Mouse (Mus musculus): Measurements from ENCODE around the gene Zfp184.

The Zfp184 gene

GRCm38 (mm10) chr13:21920681-21921233, 24.1 kb upstream of the Zfp184 start:
- no peak for DNase-seq (ENCODE audit: low read depth, low spot score)

DNA sequence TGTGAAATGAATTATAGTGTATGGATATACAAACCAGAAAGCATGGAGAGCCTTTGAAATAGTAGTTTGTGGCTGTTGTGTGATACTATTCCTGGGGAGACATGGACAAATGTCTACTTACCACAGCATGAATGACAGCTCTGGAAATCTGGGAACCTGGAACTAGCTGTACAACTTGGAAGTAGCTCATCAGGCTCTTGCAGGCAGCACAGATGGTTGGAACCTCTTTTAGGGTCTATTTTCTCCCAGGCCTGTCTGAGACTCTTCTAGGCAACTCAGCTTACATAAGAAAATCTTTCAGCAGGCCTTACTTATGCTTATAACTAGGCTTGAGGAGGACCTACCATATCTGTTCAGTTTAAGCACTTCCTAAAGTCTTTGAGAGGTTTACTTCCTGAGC, 21.5 kb upstream of the Zfp184 start:
- no peak for DNase-seq (ENCODE audit: low read depth, low spot score)

- DNase-seq (ENCODE audit: low read depth, low spot score): no peak
Measured at GRCm38 (mm10) chr13:21924734-21925335, 20.1 kb upstream of the Zfp184 start.

DNA sequence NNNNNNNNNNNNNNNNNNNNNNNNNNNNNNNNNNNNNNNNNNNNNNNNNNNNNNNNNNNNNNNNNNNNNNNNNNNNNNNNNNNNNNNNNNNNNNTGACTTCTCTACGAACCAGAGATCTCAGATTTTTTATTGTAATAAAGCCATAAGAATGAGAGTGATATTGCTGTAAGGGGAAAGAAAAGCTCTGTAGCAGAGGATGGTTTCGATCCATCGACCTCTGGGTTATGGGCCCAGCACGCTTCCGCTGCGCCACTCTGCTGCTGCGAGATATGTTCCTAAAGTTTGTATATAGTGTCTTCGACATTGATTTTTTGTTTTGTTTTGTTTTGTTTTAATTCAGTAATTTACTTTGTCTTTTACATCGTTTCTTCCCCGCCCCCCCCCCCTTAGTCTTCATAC, 13.9 kb upstream of the Zfp184 start:
- DNase-seq (ENCODE audit: low read depth, low spot score): no peak

- DNase-seq (ENCODE audit: low read depth, low spot score): no peak
Measured at GRCm38 (mm10) chr13:21931740-21932139, 13.2 kb upstream of the Zfp184 start.

GRCm38 (mm10) chr13:21933626-21934548, 11.0 kb upstream of the Zfp184 start:
- no peak for DNase-seq (ENCODE audit: low read depth, low spot score)

GRCm38 (mm10) chr13:21934982-21935791, 9.7 kb upstream of the Zfp184 start:
- peak; percentile 71 for DNase-seq (ENCODE audit: low read depth, low spot score)

DNA sequence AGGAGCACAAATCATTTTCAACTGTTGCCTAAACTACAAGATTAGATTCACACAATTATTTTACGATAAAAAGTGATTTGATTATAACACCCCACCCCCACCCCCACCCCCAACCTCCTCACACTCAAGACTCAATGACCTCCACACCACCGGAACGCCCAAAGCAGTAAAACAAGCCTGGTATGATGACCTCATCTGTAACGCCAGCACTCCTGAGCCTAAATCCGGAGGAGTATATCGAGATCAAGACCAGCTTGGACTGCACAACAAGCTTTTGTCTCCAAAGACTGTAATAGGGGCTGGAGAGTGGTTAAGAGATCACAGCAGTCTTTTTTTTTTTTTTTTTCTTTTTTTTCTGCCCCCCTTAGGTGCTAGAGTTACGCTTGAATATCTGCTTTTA, 9.1 kb upstream of the Zfp184 start:
- DNase-seq (ENCODE audit: low read depth, low spot score): no peak

DNA sequence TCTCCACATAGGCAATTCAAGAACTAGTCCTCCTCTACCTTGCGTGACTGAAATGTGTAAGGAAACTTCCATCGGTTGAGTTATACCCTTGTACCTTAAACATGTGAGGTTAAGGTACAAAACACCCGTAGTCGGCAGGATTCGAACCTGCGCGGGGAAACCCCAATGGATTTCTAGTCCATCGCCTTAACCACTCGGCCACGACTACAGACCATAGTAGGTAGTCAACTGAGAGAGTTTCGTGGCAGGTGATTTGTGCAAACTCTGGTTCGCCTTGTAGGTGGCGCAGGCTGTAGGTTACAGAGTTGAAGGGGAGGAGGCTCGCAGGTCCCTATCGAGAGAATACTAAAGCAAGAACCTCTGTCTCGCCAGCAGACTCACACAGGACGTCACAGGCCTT, 7.9 kb upstream of the Zfp184 start:
- DNase-seq (ENCODE audit: low read depth, low spot score): peak; percentile 75

DNA sequence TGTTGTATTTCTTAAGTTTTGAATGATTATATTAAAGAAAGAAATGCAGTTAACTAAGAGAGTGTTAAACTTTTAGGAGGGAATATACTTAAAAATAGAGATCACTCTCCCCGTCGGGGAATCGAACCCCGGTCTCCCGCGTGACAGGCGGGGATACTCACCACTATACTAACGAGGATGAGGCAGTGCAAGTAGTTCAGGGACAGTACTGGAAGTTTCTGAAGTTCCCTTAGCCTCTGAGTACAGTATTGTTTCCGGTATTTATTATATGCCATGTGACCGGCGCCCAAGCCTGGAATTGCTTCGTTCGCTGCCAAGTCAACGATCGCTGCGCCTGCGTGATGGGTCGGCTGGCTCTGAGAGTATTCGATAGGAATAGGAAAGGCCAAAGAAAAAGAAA, 4.7 kb upstream of the Zfp184 start:
- DNase-seq (ENCODE audit: low read depth, low spot score): peak; percentile 91

- peak; percentile 77 for DNase-seq (ENCODE audit: low read depth, low spot score)
Measured at GRCm38 (mm10) chr13:21940811-21941321, 4.0 kb upstream of the Zfp184 start.

DNA sequence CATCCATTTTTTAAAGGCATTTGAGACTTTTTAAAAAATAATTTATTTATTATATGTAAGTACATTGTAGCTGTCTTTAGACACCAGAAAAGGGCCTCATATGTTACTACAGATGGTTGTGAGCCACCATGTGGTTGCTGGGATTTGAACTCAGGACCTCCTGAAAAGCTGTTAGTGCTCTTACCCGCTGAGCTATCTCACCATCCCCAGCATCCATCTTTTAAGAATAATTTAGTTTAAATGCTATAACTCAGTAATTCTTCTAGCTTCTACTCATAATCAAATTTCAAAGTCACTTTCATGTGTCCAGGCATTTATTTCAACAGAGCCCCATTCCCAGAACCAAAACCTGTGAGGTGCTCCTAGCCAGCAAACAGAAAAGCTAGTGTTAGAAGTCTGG, 1.2 kb upstream of the Zfp184 start:
- no peak for DNase-seq (ENCODE audit: low read depth, low spot score)

GRCm38 (mm10) chr13:21944592-21944925, 335 bp upstream of the Zfp184 start:
- DNase-seq (ENCODE audit: low read depth, low spot score): no peak

- DNase-seq (ENCODE audit: low read depth, low spot score): no peak
Measured at GRCm38 (mm10) chr13:21969269-21969668, 24.4 kb downstream of the Zfp184 start.

DNA sequence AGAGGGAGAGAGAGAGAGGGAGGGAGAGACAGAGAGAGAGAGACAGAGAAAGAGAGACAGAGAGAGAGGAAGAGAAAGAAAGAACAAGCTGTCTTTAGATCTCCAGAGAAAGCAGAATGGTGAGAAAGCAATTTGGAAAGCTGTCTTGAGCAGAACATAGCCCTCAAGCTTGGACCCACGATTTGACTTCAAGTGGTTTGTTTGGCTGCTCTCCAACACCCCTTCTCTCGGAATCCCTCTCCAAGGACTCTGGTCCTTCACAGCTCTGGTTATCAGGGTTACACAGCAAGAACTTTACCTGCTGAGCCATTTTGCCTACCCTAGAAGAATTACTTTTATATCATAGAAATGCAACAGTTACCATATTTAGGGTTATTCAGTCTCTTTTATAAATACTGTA, 24.9 kb downstream of the Zfp184 start:
- DNase-seq (ENCODE audit: low read depth, low spot score): no peak

DNA sequence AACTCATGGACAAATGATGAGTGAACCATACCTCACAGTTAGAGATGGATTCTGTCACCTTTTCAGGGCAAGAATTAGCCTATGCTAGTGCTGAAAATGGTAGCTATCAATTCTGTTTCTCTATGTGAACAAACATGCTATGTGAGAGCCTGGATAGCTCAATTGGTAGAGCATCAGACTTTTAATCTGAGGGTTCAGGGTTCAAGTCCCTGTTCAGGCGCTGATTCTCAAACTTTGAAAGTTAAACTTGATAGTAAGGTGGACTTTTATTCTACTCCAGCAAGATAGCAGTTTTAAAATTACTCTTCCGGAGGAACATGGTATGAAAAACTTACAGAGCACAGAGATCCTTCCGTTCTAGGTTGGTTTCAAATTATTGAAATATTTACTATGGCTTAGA, 26.7 kb downstream of the Zfp184 start:
- no peak for DNase-seq (ENCODE audit: low read depth, low spot score)

- peak; percentile 95 for DNase-seq (ENCODE audit: low read depth, low spot score)
Measured at GRCm38 (mm10) chr13:21974221-21974725, 29.4 kb downstream of the Zfp184 start.

- DNase-seq (ENCODE audit: low read depth, low spot score): peak; percentile 91
Measured at GRCm38 (mm10) chr13:21974726-21975473, 30.0 kb downstream of the Zfp184 start.

DNA sequence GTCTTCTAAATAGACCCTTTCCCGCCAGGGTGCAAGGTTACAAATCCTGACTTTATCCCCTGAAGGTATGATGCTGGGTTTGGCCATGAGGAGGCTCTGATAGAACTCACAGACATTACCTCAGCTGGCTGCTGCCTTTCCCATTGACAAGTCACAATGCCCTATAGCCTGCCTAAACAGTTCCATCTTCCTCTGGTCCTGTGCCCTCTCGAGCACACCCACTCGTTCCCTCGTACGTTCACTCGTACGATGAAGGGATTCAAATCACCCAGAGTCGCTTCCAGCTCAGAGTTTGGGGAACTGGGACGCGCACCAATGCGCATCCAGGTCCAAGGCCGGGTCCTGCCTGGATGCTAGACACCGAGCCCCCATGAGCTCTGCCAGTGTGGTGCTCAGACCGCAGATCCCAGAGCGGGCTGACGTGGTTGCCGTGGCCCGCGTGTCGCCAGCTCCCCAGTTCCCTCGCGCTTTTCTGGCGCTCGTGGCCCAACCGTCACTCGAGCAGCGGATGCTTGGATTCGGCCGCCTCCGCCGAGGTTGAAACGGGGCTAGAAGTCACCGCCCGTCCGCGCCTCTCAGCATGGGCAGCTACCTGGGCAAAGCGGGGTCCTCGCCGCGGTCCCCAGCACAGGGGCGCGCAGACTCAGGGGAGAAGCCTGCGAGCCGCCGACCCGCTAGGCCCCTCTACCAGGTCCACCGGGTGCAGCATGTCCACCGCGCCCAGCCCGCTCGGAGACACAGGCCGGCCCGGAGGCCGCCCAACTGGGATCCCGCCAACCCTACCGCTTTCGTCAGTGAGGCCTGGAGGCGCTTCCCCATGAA, 36.3 kb downstream of the Zfp184 start, which contains the start of gene Pom121l2:
TSS of gene Pom121l2 (plus strand) at position 214 of the 822 bp plus-strand sequence.
- peak; percentile 40 for DNase-seq (ENCODE audit: low read depth, low spot score)

DNA sequence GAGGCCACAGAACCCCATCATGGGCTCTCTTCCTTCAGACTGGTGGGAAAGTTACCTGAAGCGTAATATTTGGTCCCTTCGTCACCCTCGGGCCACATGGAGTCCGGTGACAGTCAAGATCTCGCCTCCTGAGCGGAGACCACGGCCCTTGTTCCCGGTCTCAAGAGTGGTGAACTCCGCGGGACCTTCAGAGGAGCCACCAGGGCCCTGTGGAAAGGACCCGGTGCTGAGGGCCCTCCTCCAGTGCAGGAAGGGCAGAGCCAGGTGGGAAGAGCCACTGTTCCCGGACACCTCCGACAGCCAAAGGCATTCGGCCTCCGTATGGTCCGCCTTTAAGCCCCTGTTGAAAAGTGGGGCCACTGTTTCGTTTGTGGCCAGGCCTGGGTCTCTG, 36.9 kb downstream of the Zfp184 start:
- no peak for DNase-seq (ENCODE audit: low read depth, low spot score)
